Mouse (Mus musculus) megakaryocyte, embryonic 14.5 days (primary cell): ENCODE results near the gene Vnn3. TPM values are rescaled to one million over a fixed set of nuclear protein-coding genes. Genes with fewer than 3 reads are reported as not detected.

Experiments used
- H3K27me3 ChIP-seq: replicated peaks from 2 replicates; pipeline ENCODE3; 2012; ENCODE audit warnings: inconsistent platforms
- H3K36me3 ChIP-seq: replicated peaks from 2 replicates; pipeline ENCODE3; 2012; ENCODE audit warnings: low read length, inconsistent platforms, mixed read lengths
- H3K4me1 ChIP-seq: 2 replicates; pipeline ENCODE4 v1.6.1; 2012; ENCODE audit warnings: inconsistent platforms
- H3K4me3 ChIP-seq: replicated peaks from 2 replicates; pipeline ENCODE3; 2012; ENCODE audit warnings: moderate library complexity, mild to moderate bottlenecking, inconsistent platforms
- H3K9me3 ChIP-seq: 2 replicates; pipeline ENCODE4 v1.6.1; 2012; ENCODE audit warnings: inconsistent platforms
- FLI1 ChIP-seq: IDR thresholded peaks from 2 replicates; pipeline ENCODE4 v1.6.1; 2012; ENCODE audit warnings: low read length, inconsistent platforms, mixed read lengths
- GATA1 ChIP-seq: IDR thresholded peaks from 3 replicates; pipeline ENCODE4 v1.6.1; 2012; ENCODE audit warnings: mixed read lengths, low read length, inconsistent platforms, borderline replicate concordance
- polyA plus RNA-seq: library from polyadenylated mRNA; stranded (reverse); fragments of >175 nt; gene quantifications from 2 replicates; pipeline ENCODE4 v1.2.3, GENCODE M21; 2012; ENCODE audit warnings: low replicate concordance; ENCODE audit not compliant: insufficient read depth

The Vnn3 gene
- polyA plus RNA-seq, 1 experiment = not detected

DNA sequence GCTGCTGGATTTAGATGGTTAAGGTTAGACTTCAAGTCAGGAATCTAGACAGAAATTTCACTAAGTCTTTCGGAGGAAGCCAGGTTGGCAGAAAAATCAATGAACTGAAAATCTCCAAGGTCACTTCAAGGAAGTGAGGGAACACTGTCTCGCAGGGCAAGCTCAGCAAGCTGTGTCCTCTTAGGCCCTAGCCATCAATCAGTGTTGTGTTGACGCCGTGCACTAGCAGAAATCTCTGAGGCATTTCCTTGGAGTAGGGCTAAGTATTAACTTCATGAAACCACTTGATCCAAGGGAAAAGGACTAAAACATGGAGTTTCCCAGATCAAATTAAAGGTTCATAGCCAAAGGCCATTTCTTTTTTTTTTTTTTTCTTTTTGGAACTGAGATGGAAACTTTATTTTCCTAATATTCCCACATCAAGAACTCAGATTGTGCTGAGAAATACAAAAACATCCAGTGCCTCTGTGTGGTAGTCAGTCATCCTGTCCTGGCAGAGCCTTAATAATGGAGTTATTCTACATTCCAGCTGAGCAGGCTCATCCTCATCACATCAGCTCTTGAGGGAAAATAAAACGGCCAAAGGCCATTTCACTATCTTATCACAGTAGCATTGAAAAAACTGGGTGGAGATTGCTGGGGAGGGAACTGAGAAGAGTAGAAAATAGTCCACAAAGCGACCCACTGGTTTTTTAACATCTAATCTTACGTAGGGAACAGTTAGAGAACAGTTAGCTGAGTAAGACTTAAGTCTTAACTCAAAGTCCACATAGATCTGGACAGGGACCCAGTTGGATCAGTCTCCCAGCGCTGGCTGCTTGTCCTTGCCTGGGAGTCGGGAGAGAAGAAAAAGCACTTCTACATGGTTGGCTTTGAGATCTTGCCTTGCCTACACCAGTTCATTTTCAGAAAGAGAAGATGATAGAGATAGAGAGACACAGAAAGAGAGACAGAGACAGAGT is 15.0 kb upstream of the Vnn3 start:
- no peak overlapping the region for H3K4me3 ChIP-seq
- H3K9me3 ChIP-seq = peaks cover 3% of the 10 kb centered on the region; the same call in 1 of the 2 replicates
- H3K4me1 ChIP-seq = no peaks in the 10 kb centered on the region
- no peaks in the 10 kb centered on the region for H3K36me3 ChIP-seq
- TF ChIP-seq FLI1 (no peak), GATA1 (no peak)
- no peaks in the 10 kb centered on the region for H3K27me3 ChIP-seq

DNA sequence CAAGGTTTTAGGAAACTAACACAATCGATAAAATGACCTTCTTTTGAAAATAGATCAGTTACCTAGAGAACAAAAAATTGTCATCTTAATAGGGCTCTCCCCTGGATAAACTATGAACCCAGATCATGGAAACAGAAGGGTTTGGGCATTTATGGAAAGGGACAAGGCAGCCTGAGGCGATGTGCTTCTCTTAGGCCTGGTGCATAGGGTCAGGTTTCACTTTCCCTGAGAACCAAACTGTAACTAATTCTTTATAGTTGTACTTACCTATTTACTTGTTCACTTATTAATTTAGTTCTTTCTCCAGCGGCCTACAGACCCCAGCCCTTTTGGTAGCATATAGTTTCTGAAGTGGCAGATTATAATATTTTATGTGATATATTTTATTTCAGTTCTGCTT is 14.1 kb upstream of the Vnn3 start:
- Histone ChIP-seq H3K36me3 (no peaks in the 10 kb centered on the region), H3K4me1 (no peaks in the 10 kb centered on the region), H3K9me3 (peaks cover 3% of the 10 kb centered on the region; the same call in 1 of the 2 replicates), H3K27me3 (no peaks in the 10 kb centered on the region), H3K4me3 (no peak overlapping the region)
- TF ChIP-seq FLI1 (no peak), GATA1 (no peak)

DNA sequence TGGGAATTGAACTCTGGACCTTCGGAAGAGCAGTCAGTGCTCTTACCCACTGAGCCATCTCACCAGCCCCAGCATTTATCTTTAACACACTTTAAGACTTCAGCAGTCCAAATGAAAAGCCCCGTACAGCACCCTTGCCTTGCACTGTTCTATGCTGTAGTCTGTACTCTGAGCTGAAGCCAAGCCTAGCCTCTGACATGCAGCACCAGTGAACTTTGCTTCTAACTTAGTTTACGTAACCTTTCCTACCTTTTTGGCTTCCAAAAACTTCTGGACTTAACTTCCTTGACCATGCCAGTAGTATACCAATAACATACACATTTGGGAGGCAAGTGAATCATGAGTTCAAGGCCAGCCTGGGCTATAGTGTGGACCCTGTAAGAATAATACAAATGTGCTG is 12.4 kb upstream of the Vnn3 start:
- no peak overlapping the region for H3K4me3 ChIP-seq

DNA sequence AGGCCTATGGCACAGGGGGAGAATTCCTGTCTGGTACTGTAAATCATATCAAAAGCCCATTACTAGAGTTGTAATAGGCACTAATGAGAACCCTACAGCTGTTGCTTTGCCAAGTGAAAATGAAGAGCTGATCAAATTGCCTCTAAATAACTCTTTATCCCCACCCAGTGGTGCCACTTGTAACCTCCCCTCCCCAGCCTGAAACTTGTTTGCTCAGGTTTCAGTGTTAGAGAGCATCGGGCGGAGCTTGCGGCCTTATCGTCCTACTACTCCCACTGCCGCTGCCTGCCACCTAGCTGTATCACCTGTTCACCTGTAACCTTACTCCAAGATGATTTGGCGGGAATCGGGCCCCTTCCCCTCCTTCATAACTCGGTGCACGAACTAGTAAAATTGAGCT is 11.9 kb upstream of the Vnn3 start:
- no peaks in the 10 kb centered on the region for H3K9me3 ChIP-seq
- no peak for TF ChIP-seq FLI1
- TF ChIP-seq GATA1 = no peak
- no peaks in the 10 kb centered on the region for H3K27me3 ChIP-seq
- H3K4me3 ChIP-seq = no peak overlapping the region
- no peaks in the 10 kb centered on the region for H3K4me1 ChIP-seq
- H3K36me3 ChIP-seq = no peaks in the 10 kb centered on the region

More for the DNA sequence above, 12.4 kb upstream of the Vnn3 start:
- TF ChIP-seq GATA1 (no peak), FLI1 (no peak)
- Histone ChIP-seq H3K9me3 (no peaks in the 10 kb centered on the region), H3K36me3 (no peaks in the 10 kb centered on the region), H3K27me3 (no peaks in the 10 kb centered on the region), H3K4me1 (no peaks in the 10 kb centered on the region)

DNA sequence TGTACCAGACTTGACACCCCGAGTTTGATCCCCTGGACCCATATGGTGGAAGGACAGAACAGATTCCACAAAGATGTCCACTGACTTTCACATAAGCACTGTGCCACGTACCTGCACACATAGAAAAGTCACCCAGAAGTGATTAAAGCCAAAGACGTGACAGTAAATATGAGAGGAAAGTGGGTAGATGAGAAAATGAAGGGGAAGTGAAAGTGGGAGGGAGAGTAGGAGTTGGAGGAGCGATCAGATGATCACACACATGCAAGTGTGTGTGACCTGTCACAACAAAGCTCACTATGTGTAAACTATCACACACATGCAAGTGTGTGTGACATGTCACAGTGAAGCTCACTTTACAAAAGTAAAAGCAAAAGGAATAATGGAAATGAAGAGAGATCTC is 10.8 kb upstream of the Vnn3 start:
- Histone ChIP-seq H3K36me3 (no peaks in the 10 kb centered on the region), H3K4me1 (no peaks in the 10 kb centered on the region), H3K9me3 (no peaks in the 10 kb centered on the region), H3K4me3 (no peak overlapping the region), H3K27me3 (no peaks in the 10 kb centered on the region)
- no peak for TF ChIP-seq GATA1
- TF ChIP-seq FLI1 = no peak

DNA sequence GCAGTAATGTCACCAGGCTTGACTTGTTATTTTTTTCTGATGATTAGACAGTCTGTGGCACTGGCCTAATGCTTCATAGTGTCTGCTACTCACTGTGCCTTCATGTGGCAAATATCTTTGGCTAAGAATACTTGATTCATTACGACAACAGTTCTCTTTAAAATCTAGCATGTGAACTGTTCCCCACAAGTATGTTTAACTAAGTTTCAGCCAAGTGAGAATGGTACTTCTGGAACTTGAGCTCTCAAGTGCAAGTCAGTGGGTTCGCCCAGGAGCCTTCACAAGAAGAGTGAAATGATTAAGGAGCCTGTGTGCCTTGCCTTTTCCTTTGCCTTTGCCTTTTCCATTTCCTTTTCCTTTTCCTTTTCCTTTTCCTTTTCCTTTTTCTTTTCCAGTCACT is 834 bp downstream of the Vnn3 start:
- Histone ChIP-seq H3K27me3 (peaks cover 2% of the 10 kb centered on the region), H3K4me3 (no peak overlapping the region), H3K4me1 (no peaks in the 10 kb centered on the region), H3K36me3 (no peaks in the 10 kb centered on the region), H3K9me3 (no peaks in the 10 kb centered on the region)
- TF ChIP-seq GATA1 (no peak), FLI1 (no peak)

DNA sequence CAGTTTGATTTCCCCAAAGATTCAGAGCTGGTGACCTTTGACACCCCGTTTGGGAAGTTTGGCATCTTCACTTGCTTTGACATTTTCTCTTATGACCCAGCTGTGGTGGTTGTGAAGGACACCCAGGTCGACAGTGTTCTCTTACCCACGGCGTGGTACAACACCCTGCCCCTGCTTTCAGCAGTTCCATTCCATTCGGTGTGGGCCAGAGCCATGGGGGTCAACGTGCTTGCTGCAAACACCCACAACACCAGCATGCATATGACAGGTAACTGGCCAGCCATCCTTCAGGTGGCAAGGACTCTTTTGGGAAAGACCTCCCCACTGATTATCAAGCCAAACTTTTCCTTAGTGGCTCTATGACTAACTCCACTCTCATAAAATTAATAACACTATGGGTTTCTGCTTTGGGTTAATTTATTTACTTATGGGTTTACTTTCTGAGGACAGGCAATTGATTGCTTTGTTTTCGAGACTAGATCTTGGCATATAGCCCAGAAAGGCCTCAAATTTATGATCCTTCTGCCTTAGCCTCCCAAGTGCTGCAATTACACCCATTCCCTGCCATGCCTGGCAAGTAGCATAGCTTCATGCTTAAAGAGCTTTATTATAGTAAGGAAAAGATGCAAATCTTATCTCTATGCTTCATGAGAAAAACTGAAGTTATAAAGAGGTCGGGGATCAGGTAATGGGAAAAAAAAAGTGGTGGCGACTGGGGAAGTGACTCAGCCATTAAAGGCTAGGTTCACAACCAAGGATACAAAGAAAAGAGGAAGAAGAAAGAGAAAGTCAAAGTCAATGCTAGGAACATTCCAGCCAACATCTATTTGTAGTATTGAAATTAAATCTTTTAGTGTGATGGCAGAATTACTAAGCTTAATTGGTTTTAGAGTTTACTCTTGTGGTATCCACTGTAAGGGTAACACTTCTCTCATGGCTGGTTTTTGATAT is 13.4 kb downstream of the Vnn3 start:
- H3K4me1 ChIP-seq = no peaks in the 10 kb centered on the region
- H3K27me3 ChIP-seq = no peaks in the 10 kb centered on the region
- no peak for TF ChIP-seq GATA1
- TF ChIP-seq FLI1 = no peak
- no peaks in the 10 kb centered on the region for H3K9me3 ChIP-seq
- H3K36me3 ChIP-seq = no peaks in the 10 kb centered on the region
- H3K4me3 ChIP-seq = peak overlapping the region; percentile 38

DNA sequence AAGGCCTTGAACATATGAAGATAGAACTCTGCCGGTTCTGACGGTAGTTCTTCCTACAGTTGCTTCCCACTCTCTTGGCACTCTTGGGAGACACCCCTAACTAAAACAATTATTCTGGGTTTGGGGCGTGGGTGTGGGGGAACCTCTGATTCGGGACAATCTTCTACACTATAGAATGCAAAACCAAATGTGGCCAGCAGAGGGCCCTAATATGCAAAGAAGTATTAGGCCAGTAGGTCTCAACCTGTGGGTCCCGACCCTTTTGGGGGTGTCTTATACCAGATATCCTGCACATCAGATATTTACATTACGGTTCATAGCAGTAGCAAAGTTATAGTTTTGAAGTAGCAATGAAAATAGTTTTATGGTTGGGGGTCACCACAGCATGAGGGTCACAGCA is 29.4 kb downstream of the Vnn3 start:
- no peak overlapping the region for H3K4me3 ChIP-seq
- H3K4me1 ChIP-seq = no peaks in the 10 kb centered on the region
- no peaks in the 10 kb centered on the region for H3K9me3 ChIP-seq
- TF ChIP-seq GATA1 (no peak), FLI1 (no peak)
- no peaks in the 10 kb centered on the region for H3K36me3 ChIP-seq
- H3K27me3 ChIP-seq = no peaks in the 10 kb centered on the region

DNA sequence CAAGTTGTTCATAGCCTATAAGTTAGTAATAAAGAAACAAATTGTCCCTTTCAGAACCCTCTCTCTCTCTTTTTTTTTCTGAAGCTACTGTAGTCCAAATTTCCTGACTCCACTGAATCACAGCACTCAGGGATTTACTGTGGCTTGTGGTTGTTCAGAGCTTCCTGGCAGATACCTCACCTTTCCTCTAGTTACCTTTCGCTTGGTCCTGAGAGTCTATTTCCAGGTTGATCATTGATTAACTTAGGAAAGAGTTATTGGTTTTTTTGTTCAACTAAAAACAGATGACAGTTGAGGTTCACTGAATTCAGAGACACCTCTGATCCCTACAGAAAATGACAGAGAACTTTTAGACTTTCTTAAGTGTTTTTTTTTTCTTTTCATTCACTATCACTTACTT is 33.6 kb downstream of the Vnn3 start:
- no peak overlapping the region for H3K4me3 ChIP-seq
- H3K9me3 ChIP-seq = no peaks in the 10 kb centered on the region
- TF ChIP-seq FLI1 = no peak
- TF ChIP-seq GATA1 = no peak
- H3K27me3 ChIP-seq = no peaks in the 10 kb centered on the region
- no peaks in the 10 kb centered on the region for H3K36me3 ChIP-seq
- no peaks in the 10 kb centered on the region for H3K4me1 ChIP-seq

DNA sequence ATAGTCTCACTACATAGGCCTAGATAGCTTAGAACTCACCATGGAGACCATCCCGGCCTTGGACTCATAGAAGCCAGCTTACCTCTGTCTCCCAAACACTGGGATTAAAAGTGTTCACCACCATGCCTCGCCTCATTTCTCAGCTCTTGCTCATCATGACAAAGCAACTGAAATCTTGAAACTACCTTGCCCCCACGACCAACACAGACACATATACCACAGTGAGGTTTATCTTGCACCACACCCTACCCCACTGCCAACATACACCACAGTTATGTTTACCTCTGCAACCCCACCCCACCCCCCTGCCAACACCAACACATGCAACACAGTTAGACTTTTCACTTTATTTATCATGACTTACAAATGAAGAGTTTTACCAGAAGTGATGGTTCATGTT is 34.8 kb downstream of the Vnn3 start:
- H3K4me3 ChIP-seq = no peak overlapping the region
- H3K4me1 ChIP-seq = no peaks in the 10 kb centered on the region
- H3K27me3 ChIP-seq = no peaks in the 10 kb centered on the region
- H3K36me3 ChIP-seq = no peaks in the 10 kb centered on the region
- TF ChIP-seq FLI1 (no peak), GATA1 (no peak)
- peaks cover 6% of the 10 kb centered on the region for H3K9me3 ChIP-seq
